Mouse (Mus musculus): Measurements from ENCODE around the gene Sos1.
"Not testable (repeated sequence)": the region's sequence is repeated elsewhere in the genome, so short reads cannot be mapped to it uniquely, and the experiment has no call there.

Gene Sos1

DNA sequence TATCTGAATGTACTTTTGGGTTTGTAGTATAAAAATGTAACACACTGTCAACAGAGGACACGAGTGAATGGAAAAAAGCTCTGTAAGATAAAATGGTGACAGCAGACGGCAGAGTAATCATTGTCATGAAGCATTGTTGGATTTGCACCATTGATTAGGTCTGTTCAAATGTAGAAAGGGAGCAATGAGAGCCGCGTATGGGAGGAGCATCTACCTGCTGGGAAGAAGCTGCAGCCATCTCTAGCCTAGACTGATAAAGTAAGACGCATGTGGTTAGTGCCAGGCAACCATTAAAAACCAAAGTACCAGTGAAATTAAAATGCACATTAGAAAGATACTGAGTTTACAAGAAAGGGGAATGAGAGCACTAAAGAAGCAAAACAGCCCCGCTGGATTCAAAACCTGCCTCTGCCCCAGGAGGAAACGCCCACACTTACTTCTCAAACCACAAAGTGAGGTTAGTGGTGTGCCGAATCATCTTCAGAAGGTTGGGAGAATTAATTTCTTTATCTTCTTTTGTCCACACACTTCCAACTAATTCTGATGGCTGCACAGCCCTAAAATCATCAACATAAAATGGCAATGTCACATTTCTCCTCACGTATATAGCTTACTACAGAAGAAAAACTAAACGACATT, 61.6 kb downstream of the Sos1 start:
- DNase-seq, result no peak

DNA sequence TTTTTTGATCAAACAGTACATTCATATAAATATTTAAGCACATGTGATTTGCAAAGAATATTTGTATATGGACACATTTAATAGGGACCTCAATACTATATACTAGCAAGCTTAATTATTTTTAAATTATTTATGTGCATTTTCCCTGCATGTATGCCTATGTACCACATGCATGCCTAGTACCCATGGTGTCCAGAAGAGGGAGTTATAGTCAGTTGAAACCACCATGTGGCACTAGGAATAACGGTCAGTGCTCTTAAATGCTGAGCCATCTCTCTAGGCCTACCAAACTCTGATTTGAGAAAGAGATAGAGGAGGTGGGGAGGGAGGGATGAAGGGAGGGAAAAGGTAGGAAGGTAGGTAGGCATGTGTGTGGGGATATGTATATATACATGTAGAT, 69.1 kb downstream of the Sos1 start:
- DNase-seq, result no peak

DNA sequence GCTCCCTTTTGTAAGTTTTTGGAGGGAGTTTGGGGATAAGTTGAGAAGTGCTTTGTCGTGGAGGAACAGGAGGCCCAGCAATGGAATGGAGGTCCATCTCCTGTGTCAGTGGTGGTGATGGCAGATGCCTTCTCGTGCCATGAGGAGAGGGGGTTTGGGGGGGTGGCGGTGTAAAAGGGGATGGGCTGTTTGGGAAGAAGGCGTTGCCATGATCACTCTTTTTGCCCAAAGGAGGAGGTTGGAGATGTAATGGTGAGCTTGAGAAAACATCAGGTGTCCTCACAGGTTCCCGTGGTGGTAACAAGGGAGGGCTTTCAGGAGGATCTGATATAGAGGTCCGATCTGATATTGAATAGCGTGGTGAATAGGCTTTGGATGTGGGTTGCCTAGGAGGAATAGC, 82.0 kb downstream of the Sos1 start:
- DNase-seq, result no peak

DNA sequence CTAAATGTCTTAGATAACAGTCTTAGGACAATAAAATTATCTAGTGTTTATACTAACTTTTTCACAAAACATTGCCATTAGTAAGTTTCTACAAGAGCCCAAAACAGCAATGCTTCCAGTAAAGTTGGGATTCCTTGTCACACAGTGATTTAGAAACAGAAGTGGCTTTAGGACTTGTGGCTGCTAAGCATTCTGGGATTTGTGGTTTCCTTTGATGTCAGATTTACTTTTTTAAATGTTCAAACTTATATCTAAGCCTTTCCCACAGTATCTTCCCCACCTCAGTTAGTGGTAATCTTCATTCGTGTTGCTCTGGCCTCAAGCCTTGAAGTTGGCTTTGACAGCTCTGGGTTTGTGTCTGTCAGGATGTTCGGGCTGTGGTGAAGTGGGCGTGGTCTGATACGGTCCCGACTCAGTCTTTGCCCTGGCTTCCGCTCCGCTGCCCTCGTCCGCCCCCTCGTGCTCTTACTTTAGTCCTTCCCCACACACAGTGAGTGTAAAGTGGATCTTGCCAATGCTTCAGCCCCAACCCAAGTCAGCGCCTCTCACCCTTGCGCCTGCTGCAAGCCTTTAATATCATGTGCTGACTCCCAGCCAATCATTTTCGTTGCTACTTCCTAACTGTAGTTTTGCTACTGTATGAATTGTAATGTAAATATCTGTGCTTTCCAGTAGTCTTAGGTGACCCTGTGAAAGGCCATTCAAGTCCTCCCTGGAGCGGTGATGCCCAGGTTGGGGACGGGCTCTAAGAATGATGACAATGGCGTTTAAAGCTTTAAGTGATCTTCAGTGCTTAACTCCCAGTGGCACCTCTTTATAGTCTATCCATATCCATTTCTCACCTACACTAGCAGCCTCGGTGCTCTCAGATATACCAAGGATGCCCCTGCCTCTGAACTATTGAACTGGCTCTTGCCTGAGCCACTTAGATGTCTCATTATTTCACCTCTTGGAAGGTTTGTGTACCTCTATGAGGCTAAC, 88.5 kb downstream of the Sos1 start:
- peak; percentile 71 to 79 for DNase-seq

GRCm38 (mm10) chr17:80390024-80390423, 90.2 kb downstream of the Sos1 start:
- no peak for DNase-seq

- DNase-seq, result no peak
Measured at GRCm38 (mm10) chr17:80385671-80386070, 94.6 kb downstream of the Sos1 start.

DNA sequence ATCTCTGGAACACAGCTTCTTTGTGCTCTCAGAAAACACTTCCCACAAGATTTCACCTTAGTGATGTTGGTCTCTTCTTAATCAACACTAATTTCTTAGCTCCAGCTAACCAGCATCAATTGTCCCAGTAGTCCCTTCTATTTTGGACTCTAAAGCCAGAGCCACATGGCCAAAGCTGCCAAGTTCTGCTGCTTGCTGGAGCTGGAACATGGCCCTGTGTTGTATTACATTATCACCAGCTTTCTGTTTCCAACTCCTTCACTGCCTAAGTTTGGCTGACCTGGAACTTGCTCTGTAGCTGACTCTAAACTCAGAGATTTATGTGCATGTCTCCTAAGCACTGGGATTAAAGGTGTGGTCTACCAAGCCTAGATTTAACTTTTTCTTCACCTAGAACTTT, 101.9 kb downstream of the Sos1 start:
- DNase-seq, result not testable (repeated sequence)

GRCm38 (mm10) chr17:80373726-80374096, 106.5 kb downstream of the Sos1 start:
- no peak for DNase-seq

DNA sequence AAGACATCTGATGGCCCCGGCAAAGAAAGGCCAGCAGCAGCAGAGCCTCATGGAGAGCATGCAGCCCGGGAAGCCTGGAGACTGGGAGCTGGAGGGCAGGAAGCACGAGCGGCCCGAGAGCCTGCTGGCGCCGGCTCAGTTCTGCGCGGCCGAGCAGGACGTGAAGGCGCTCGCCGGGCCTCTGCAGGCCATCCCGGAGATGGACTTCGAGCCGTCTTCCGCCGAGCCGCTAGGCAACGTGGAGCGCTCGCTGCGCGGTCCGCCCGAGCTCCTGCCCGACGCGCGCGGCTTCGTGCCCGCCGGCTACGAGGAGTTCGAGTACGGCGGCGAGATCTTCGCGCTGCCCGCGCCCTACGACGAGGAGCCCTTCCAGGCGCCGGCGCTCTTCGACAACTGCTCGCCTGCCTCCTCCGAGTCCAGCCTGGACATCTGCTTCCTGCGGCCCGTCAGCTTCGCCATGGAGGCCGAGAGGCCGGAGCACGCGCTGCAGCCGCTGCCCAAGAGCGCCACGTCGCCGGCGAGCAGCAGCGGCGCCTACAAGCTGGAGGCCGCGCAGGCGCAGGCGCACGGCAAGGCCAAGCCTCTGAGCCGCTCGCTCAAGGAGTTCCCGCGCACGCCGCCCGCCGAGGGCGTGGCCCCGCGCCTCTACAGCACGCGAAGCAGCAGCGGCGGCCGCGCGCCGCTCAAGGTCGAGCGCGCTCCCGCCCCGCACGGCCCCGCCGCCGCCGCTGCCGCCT, 107.1 kb downstream of the Sos1 start, which contains the start of gene Gm10190:
Gene Gm10190 (minus strand): TSS at position 553 of the 737 bp plus-strand sequence.
- DNase-seq, result peak; percentile 90 to 95

GRCm38 (mm10) chr17:80368606-80369005, 111.6 kb downstream of the Sos1 start:
- DNase-seq, result no peak

DNA sequence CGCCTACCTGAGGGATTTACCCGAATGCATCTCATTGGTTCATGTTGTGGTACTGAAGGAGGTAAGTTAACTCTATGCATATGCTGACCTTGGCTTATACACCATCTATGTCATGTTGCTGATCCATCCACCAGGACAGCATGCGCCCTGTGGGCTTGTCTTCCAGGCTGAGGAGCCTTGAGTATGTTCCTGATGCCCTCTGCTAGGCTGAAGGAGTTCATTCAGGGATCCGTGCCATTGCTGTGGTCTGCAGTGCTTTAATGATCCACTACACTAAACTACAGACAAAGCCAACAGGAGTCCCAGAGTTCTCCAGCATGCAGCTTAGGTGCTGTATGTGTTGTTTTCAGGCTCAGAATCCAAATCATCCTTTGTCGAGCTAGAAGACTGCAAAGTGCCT, 113.0 kb downstream of the Sos1 start:
- peak; percentile 33 to 58 for DNase-seq

DNA sequence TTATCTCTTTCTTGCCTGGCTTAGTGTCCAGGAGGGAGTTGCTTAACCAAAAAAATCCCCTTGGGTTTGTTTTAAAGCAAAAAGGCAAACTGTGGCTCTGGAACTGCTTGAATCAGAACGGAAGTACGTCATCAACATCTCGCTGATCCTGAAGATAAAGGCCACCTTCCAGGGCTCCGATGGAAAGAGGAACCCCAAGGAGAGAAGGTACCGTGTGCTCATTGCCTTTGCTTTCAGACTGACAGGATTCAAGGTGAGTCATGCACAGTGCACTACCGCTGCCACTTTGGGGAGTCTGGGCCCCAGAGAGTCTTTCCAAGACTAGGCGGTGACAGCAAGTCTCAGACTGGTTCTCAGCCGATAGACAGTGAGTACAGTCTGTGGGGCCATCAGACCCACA, 120.0 kb downstream of the Sos1 start:
- DNase-seq, result no peak

DNA sequence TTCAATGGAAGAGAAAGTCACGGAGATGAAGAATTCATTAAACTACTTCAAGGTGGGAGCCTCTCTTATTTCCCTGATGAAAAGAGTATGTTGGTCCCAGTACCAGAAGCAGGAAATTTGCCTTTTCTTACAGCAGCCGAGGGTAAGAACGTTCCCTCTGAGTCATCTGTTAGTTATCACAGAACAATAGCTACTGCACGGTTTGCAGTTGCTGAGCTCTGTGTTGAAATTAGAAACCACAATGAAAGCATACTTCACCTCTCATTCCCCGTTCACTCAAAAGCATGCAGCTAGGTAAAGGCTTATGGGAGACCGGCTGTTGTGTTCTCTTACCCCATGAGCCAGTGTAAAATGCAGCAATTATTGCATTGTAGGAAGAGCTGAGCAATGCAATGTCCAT, 133.0 kb downstream of the Sos1 start:
- no peak for DNase-seq

GRCm38 (mm10) chr17:80346591-80347125, 133.6 kb downstream of the Sos1 start:
- DNase-seq, result peak; percentile 4 to 5

DNA sequence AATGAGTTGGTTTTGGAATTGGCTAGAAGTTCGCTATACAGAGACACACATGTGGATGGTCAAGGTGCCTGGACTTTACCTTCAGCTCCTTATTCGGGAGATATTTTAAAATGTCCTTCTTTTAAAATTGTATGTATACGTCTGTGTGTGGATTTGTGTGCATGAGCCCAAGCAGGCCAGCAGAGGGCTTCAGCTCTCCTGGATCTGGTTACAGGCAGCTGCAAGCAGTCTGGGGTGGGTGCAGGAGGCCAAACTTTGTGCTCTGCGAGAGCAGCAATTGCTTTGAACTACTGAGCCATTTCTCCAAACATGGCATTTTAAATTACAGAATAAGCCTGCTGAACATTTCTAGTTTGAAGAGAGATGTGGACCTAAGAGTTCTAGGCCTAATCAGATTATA, 135.0 kb downstream of the Sos1 start:
- peak; percentile 43 to 51 for DNase-seq

All from kidney, postnatal 4 days (tissue).